Mouse (Mus musculus) liver, embryonic 11.5 days (tissue): ENCODE measurements at regions not wholly inside any gene's neighbourhood (a gene's known extent, or its start where the extent isn't known, plus 50 kb on each side); places are given as distances from the start of the nearest gene placed in this dataset.
A peak's percentile ranks its signal among the peaks of the same experiment; 100 is the strongest.

ENCODE experiments used
- ATAC-seq: fragments of 200-750 bp; cut with Nextera tagmentation; replicated peaks from 2 replicates; pipeline ENCODE4 v1.8.0; 2017; ENCODE audit warnings: moderate number of reproducible peaks, mild to moderate bottlenecking, moderate TSS enrichment, moderate library complexity; ENCODE audit not compliant: low FRiP score
- DNase-seq: peaks from one replicate; pipeline ENCODE4 v3.0.0-alpha.2; 2017; ENCODE audit warnings: low spot score
- H3K27ac ChIP-seq: fragments of 300-500 bp; sonication (generic); 2 replicates; pipeline ENCODE4 v1.5.1; 2014; ENCODE audit warnings: mild to moderate bottlenecking, low read depth, low read length, control low read depth
- H3K27me3 ChIP-seq: fragments of 300-500 bp; sonication (generic); replicated peaks from 2 replicates; pipeline ENCODE4 v1.6.1; 2014; ENCODE audit warnings: low read length, mixed read lengths; ENCODE audit not compliant: control insufficient read depth, insufficient read depth
- H3K36me3 ChIP-seq: fragments of 300-500 bp; sonication (generic); 2 replicates; pipeline ENCODE4 v1.6.1; 2014; ENCODE audit warnings: mild to moderate bottlenecking, low read length, moderate library complexity, mixed read lengths; ENCODE audit not compliant: control insufficient read depth, insufficient read depth
- H3K4me1 ChIP-seq: fragments of 300-500 bp; sonication (generic); replicated peaks from 2 replicates; pipeline ENCODE4 v1.6.1; 2014; ENCODE audit warnings: low read length, mixed read lengths; ENCODE audit not compliant: control insufficient read depth, insufficient read depth
- H3K4me2 ChIP-seq: fragments of 300-500 bp; sonication (generic); 2 replicates; pipeline ENCODE4 v1.6.1; 2014; ENCODE audit warnings: mild to moderate bottlenecking, control low read depth, moderate library complexity
- H3K4me3 ChIP-seq: fragments of 300-500 bp; sonication (generic); 2 replicates; pipeline ENCODE4 v1.5.1; 2014; ENCODE audit warnings: low read depth, low read length, control low read depth
- H3K9ac ChIP-seq: fragments of 300-500 bp; sonication (generic); 2 replicates; pipeline ENCODE4 v1.6.1; 2014; ENCODE audit warnings: low read depth, low read length, control low read depth
- H3K9me3 ChIP-seq: fragments of 300-500 bp; sonication (generic); 2 replicates; pipeline ENCODE4 v1.6.1; 2016; ENCODE audit warnings: low read length, inconsistent platforms, mixed read lengths; ENCODE audit not compliant: control insufficient read depth
- WGBS: fragments of 180-500 bp; shearing (Covaris S2); extraction: QIAGEN DNeasy Blood & Tissue Kit; methylation state at CpG from one replicate; pipeline ENCODE4 v1.1.7; 2014; 5-methylcytosine and 5-hydroxymethylcytosine counted together

DNA sequence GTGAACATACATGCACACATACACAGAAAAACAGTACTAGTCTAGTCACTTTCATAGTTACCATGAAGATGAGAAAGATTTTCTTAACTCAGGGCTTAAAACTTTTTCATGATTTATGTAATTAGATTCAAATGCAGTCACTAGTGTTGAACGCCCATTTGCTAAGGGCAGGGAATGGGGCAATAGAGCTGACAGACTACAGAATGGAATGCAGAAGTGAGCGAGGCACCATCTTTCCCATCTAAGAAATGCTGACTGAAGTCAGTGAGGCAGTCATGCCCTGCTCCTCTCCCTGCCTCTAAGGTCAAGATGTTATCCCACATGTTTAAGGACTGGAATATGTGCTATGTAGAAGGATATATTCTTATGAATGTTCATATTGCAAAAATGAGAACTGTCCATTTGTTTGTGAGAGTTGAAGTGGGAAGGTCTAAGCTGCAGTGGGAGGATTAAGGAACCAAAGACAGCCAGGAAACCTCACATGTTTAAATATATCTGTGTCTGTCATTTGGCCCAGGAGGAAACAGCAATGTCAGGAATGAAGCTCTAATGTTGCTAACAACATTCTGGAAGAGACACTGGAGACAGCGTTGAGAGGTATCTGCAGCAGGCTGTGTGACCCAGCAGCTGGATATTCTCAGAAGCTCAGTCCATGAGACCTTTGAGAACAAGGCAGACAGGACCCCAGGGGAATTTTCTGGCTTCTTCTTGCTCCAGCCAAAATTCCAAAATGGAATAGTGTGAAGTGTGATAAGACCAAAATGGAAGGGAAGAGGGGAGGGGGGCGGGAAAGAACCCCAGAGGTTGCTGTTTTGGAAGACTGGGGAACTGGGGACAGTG is 68.7 kb upstream of the Ralgps2 start:
- Histone ChIP-seq H3K9ac (no peak overlapping the region), H3K4me1 (no peaks in the 10 kb centered on the region), H3K9me3 (no peaks in the 10 kb centered on the region), H3K4me2 (no peak overlapping the region), H3K36me3 (no peaks in the 10 kb centered on the region), H3K27ac (no peak overlapping the region), H3K27me3 (no peaks in the 10 kb centered on the region), H3K4me3 (no peak overlapping the region)
- no peak for DNase-seq
- 0 out of 2 replicates have a peak, but pooled peaks have one; percentile 17 for ATAC-seq
- WGBS: 61% methylated on average over 4 of the region's 4 CpGs

- Histone ChIP-seq H3K36me3 (no peaks in the 10 kb centered on the region), H3K9ac (no peak overlapping the region), H3K27ac (no peak overlapping the region), H3K4me3 (no peak overlapping the region), H3K4me1 (no peaks in the 10 kb centered on the region), H3K27me3 (no peaks in the 10 kb centered on the region), H3K4me2 (no peak overlapping the region), H3K9me3 (no peaks in the 10 kb centered on the region)
- DNase-seq (no peak), ATAC-seq (no peak)
- 88% methylated on average over 16 of the region's 16 CpGs for WGBS
Measured at GRCm38 (mm10) chr1:157004312-157005074, 65.1 kb upstream of the Ralgps2 start.

GRCm38 (mm10) chr1:157003034-157003433 is 63.6 kb upstream of the Ralgps2 start:
- DNase-seq (no peak), ATAC-seq (no peak)
- no peak overlapping the region for H3K4me2 ChIP-seq
- 85% methylated on average over 7 of the region's 7 CpGs for WGBS
- H3K27ac ChIP-seq: no peak overlapping the region
- no peaks in the 10 kb centered on the region for H3K36me3 ChIP-seq
- no peaks in the 10 kb centered on the region for H3K9me3 ChIP-seq
- no peak overlapping the region for H3K9ac ChIP-seq
- no peaks in the 10 kb centered on the region for H3K27me3 ChIP-seq
- no peaks in the 10 kb centered on the region for H3K4me1 ChIP-seq
- H3K4me3 ChIP-seq: no peak overlapping the region

- Histone ChIP-seq H3K4me3 (no peak overlapping the region), H3K9ac (no peak overlapping the region), H3K4me2 (no peak overlapping the region), H3K27me3 (no peaks in the 10 kb centered on the region), H3K9me3 (no peaks in the 10 kb centered on the region), H3K36me3 (no peaks in the 10 kb centered on the region), H3K27ac (no peak overlapping the region), H3K4me1 (no peaks in the 10 kb centered on the region)
- ATAC-seq (no peak), DNase-seq (no peak)
- WGBS: 76% methylated on average over 2 of the region's 2 CpGs
Measured at GRCm38 (mm10) chr1:157002258-157002657, 62.8 kb upstream of the Ralgps2 start.

DNA sequence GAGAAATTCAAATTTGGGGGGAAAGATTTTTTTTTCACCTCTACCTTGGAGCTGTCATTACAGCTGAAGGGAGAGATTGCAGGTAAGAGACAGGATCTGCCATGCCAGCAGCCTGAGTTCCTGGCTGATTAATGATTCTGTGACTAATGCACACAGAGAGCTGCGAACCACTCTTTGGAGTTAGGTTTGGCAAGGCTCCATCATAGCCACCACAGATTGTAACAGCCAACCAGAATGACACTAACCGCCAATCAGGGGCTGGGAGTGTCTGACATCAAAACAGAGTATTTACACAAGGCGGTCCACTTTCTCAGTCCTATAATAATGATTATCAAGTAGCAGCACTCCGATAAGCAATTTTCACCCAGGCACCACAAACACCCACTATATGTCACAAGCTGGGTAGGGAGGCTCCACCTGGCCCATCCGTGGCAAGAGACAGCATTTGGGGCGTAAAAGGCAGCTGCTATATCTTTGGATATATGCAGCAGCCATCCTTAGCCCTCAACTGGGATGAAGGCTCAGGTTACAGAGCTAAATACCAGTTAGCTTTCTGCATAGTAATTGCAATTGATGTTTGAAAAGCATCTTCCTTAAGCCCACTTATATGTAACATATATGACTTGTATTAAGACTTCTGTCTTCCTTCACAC is 61.7 kb upstream of the Ralgps2 start:
- Histone ChIP-seq H3K4me1 (no peaks in the 10 kb centered on the region), H3K9me3 (no peaks in the 10 kb centered on the region), H3K27me3 (no peaks in the 10 kb centered on the region), H3K9ac (no peak overlapping the region), H3K27ac (no peak overlapping the region), H3K36me3 (no peaks in the 10 kb centered on the region), H3K4me2 (no peak overlapping the region), H3K4me3 (no peak overlapping the region)
- 67% methylated on average over 6 of the region's 6 CpGs for WGBS
- DNase-seq (no peak), ATAC-seq (no peak)

DNA sequence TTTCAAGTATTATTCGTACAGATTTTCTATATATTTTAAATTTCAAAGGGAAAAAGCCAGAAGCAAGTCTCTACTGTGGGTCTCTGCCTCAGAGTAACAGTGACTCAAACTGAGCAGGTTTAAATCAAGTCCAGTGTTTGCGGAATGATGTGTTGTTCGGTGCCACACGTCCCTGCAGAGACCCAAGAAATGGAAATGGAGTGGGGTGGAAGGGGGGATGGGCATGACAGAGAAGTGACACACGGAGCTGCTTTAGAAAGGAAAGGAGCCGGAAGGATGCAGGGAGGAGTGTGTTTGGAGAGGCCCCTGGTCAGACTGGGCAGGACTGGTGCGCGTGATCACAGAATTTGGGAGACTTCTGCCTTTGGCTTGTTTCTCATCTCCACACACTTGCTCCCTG is 60.5 kb upstream of the Ralgps2 start:
- Histone ChIP-seq H3K27ac (no peak overlapping the region), H3K9me3 (no peaks in the 10 kb centered on the region), H3K27me3 (no peaks in the 10 kb centered on the region), H3K4me1 (peaks cover 7% of the 10 kb centered on the region), H3K36me3 (no peaks in the 10 kb centered on the region), H3K4me3 (no peak overlapping the region), H3K9ac (no peak overlapping the region), H3K4me2 (no peak overlapping the region)
- DNase-seq (no peak), ATAC-seq (no peak)
- WGBS: 58% methylated on average over 8 of the region's 8 CpGs

DNA sequence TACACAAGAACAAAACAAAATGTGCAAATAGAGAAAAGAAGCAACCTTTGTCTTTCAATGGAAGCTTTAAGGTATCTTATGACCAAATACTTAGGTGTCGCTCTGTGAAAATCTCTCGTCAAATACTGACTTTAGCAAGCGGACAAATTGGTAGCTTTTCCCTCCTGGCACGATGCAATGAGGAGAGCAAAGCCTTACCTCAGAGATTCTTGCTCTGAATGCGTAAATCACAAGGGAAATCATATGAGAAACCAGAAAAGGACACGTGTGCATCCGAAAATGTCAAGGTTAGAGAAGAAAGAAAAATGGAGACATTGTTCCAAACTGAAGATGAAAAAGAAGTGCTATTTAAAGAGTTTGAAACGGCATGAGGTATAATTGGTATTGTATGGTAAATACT is 59.8 kb upstream of the Ralgps2 start:
- ATAC-seq (no peak), DNase-seq (no peak)
- H3K9me3 ChIP-seq: no peaks in the 10 kb centered on the region
- H3K4me3 ChIP-seq: no peak overlapping the region
- H3K36me3 ChIP-seq: no peaks in the 10 kb centered on the region
- H3K4me1 ChIP-seq: peaks cover 9% of the 10 kb centered on the region
- H3K27ac ChIP-seq: no peak overlapping the region
- 87% methylated on average over 8 of the region's 8 CpGs for WGBS
- no peak overlapping the region for H3K9ac ChIP-seq
- H3K27me3 ChIP-seq: no peaks in the 10 kb centered on the region
- H3K4me2 ChIP-seq: no peak overlapping the region

- no peak for DNase-seq
- no peaks in the 10 kb centered on the region for H3K36me3 ChIP-seq
Measured at GRCm38 (mm10) chr1:156997476-156998305, 58.3 kb upstream of the Ralgps2 start.

More at GRCm38 (mm10) chr1:156997476-156998305, 58.3 kb upstream of the Ralgps2 start:
- H3K9me3 ChIP-seq: no peaks in the 10 kb centered on the region
- H3K4me2 ChIP-seq: no peak overlapping the region
- no peaks in the 10 kb centered on the region for H3K27me3 ChIP-seq
- H3K4me1 ChIP-seq: peaks cover 15% of the 10 kb centered on the region
- 68% methylated on average over 12 of the region's 12 CpGs for WGBS
- H3K9ac ChIP-seq: no peak overlapping the region
- no peak overlapping the region for H3K4me3 ChIP-seq
- ATAC-seq: no peak
- no peak overlapping the region for H3K27ac ChIP-seq
